Mouse (Mus musculus): ENCODE results near the gene Cat. TPM values are rescaled to one million over a fixed set of nuclear protein-coding genes. Genes with fewer than 3 reads are reported as not detected.

Cat gene
- polyA plus RNA-seq, 1 experiment = 16.3 TPM

GRCm38 (mm10) chr2:103481314-103482231 is 3.4 kb downstream of the Cat start:
- Histone ChIP-seq H3K79me2 (ENCODE audit: control insufficient read depth, insufficient read depth) (no peaks in the 10 kb centered on the region), H3K27me3 (ENCODE audit: control insufficient read depth, insufficient read depth, insufficient read length) (no peaks in the 10 kb centered on the region), H3K4me2 (ENCODE audit: low read depth) (no peak overlapping the region), H3K4me3 (no peak overlapping the region), H3K36me3 (ENCODE audit: control insufficient read depth, insufficient read depth) (no peaks in the 10 kb centered on the region), H3ac (ENCODE audit: control insufficient read depth, insufficient read length) (no peak overlapping the region)
- TF ChIP-seq USF1 (IDR thresholded peaks at IDR 0.05; ENCODE audit: low read depth) = no peak
- TF ChIP-seq POLR2AphosphoS2 (IDR thresholded peaks at IDR 0.05; ENCODE audit: insufficient read length, low read depth) = no peak
- no peak for TF ChIP-seq MYOD1 (IDR thresholded peaks at IDR 0.05; ENCODE audit: control insufficient read depth in 1 of 3, insufficient read length in 2 of 3, low read depth in 2 of 3)
- no peak for TF ChIP-seq POLR2A (IDR thresholded peaks at IDR 0.05; ENCODE audit: insufficient read length, low read depth)
- TF ChIP-seq MYOG (IDR thresholded peaks at IDR 0.05; ENCODE audit: control insufficient read depth in 1 of 3, insufficient read depth in 1 of 3, insufficient read length in 2 of 3, low read depth in 2 of 3) = no peak
- TF ChIP-seq REST (IDR thresholded peaks at IDR 0.05; ENCODE audit: insufficient read depth, insufficient read length) = no peak
- no peak for TF ChIP-seq SRF (IDR thresholded peaks at IDR 0.05; ENCODE audit: control insufficient read depth, insufficient read length, low read depth)
- TF ChIP-seq TCF12 (IDR thresholded peaks at IDR 0.05; ENCODE audit: insufficient read depth, poor library complexity, severe bottlenecking) = no peak
- TF ChIP-seq TCF3 (IDR thresholded peaks at IDR 0.05; ENCODE audit: insufficient read length, low read depth) = no peak
- no peak for TF ChIP-seq MAX (IDR thresholded peaks at IDR 0.05; ENCODE audit: low read depth)
- TF ChIP-seq E2F4 (IDR thresholded peaks at IDR 0.05; ENCODE audit: insufficient read depth) = no peak
- no peak for TF ChIP-seq CEBPB (IDR thresholded peaks at IDR 0.05; ENCODE audit: insufficient read depth, poor library complexity, severe bottlenecking)

GRCm38 (mm10) chr2:103480871-103481270 is 4.1 kb downstream of the Cat start:
- no peaks in the 10 kb centered on the region for H3K27me3 ChIP-seq (ENCODE audit: control insufficient read depth, insufficient read depth, insufficient read length)
- H3ac ChIP-seq (ENCODE audit: control insufficient read depth, insufficient read length) = no peak overlapping the region
- no peaks in the 10 kb centered on the region for H3K79me2 ChIP-seq (ENCODE audit: control insufficient read depth, insufficient read depth)
- H3K4me3 ChIP-seq = no peak overlapping the region
- no peak overlapping the region for H3K4me2 ChIP-seq (ENCODE audit: low read depth)
- no peak for TF ChIP-seq REST (IDR thresholded peaks at IDR 0.05; ENCODE audit: insufficient read depth, insufficient read length)
- TF ChIP-seq CEBPB (IDR thresholded peaks at IDR 0.05; ENCODE audit: insufficient read depth, poor library complexity, severe bottlenecking) = no peak
- TF ChIP-seq TCF3 (IDR thresholded peaks at IDR 0.05; ENCODE audit: insufficient read length, low read depth) = no peak
- no peak for TF ChIP-seq MAX (IDR thresholded peaks at IDR 0.05; ENCODE audit: low read depth)
- no peak for TF ChIP-seq USF1 (IDR thresholded peaks at IDR 0.05; ENCODE audit: low read depth)
- TF ChIP-seq E2F4 (IDR thresholded peaks at IDR 0.05; ENCODE audit: insufficient read depth) = no peak
- TF ChIP-seq SRF (IDR thresholded peaks at IDR 0.05; ENCODE audit: control insufficient read depth, insufficient read length, low read depth) = no peak
- no peak for TF ChIP-seq POLR2AphosphoS2 (IDR thresholded peaks at IDR 0.05; ENCODE audit: insufficient read length, low read depth)
- TF ChIP-seq POLR2A (IDR thresholded peaks at IDR 0.05; ENCODE audit: insufficient read length, low read depth) = no peak
- no peak for TF ChIP-seq TCF12 (IDR thresholded peaks at IDR 0.05; ENCODE audit: insufficient read depth, poor library complexity, severe bottlenecking)
- no peak for TF ChIP-seq MYOG (IDR thresholded peaks at IDR 0.05; ENCODE audit: control insufficient read depth in 1 of 3, insufficient read depth in 1 of 3, insufficient read length in 2 of 3, low read depth in 2 of 3)
- TF ChIP-seq MYOD1 (IDR thresholded peaks at IDR 0.05; ENCODE audit: control insufficient read depth in 1 of 3, insufficient read length in 2 of 3, low read depth in 2 of 3) = no peak
- no peaks in the 10 kb centered on the region for H3K36me3 ChIP-seq (ENCODE audit: control insufficient read depth, insufficient read depth)

DNA sequence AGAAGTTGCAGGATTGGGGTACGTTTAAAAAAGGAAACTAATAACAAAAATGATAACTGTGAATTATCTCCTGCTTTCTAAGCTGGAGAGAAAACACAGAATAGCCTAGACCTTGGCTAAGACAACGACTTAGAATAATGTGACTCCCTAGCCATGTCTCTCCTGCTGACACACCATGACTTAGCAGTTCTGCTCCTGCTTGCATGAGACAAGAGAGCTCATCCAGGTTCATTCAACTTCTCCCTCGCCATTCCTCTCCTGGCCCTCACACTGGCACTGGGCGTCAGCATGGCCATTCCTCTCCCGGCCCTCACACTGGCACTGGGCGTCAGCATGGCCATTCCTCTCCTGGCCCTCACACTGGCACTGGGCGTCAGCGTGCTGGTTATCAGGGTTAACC is 4.7 kb downstream of the Cat start:
- H3K79me2 ChIP-seq (ENCODE audit: control insufficient read depth, insufficient read depth) = no peaks in the 10 kb centered on the region
- H3K36me3 ChIP-seq (ENCODE audit: control insufficient read depth, insufficient read depth) = peaks cover 2% of the 10 kb centered on the region
- H3K27me3 ChIP-seq (ENCODE audit: control insufficient read depth, insufficient read depth, insufficient read length) = no peaks in the 10 kb centered on the region
- no peak overlapping the region for H3K4me2 ChIP-seq (ENCODE audit: low read depth)
- H3ac ChIP-seq (ENCODE audit: control insufficient read depth, insufficient read length) = no peak overlapping the region
- no peak for TF ChIP-seq MYOG (IDR thresholded peaks at IDR 0.05; ENCODE audit: control insufficient read depth in 1 of 3, insufficient read depth in 1 of 3, insufficient read length in 2 of 3, low read depth in 2 of 3)
- TF ChIP-seq MAX (IDR thresholded peaks at IDR 0.05; ENCODE audit: low read depth) = no peak
- no peak for TF ChIP-seq CEBPB (IDR thresholded peaks at IDR 0.05; ENCODE audit: insufficient read depth, poor library complexity, severe bottlenecking)
- TF ChIP-seq USF1 (IDR thresholded peaks at IDR 0.05; ENCODE audit: low read depth) = no peak
- TF ChIP-seq TCF12 (IDR thresholded peaks at IDR 0.05; ENCODE audit: insufficient read depth, poor library complexity, severe bottlenecking) = no peak
- TF ChIP-seq POLR2A (IDR thresholded peaks at IDR 0.05; ENCODE audit: insufficient read length, low read depth) = no peak
- TF ChIP-seq POLR2AphosphoS2 (IDR thresholded peaks at IDR 0.05; ENCODE audit: insufficient read length, low read depth) = no peak
- no peak for TF ChIP-seq E2F4 (IDR thresholded peaks at IDR 0.05; ENCODE audit: insufficient read depth)
- TF ChIP-seq MYOD1 (IDR thresholded peaks at IDR 0.05; ENCODE audit: control insufficient read depth in 1 of 3, insufficient read length in 2 of 3, low read depth in 2 of 3) = no peak
- no peak for TF ChIP-seq TCF3 (IDR thresholded peaks at IDR 0.05; ENCODE audit: insufficient read length, low read depth)
- TF ChIP-seq SRF (IDR thresholded peaks at IDR 0.05; ENCODE audit: control insufficient read depth, insufficient read length, low read depth) = no peak
- H3K4me3 ChIP-seq = no peak overlapping the region

- no peak overlapping the region for H3K4me2 ChIP-seq (ENCODE audit: low read depth)
- H3K4me3 ChIP-seq = no peak overlapping the region
- no peaks in the 10 kb centered on the region for H3K79me2 ChIP-seq (ENCODE audit: control insufficient read depth, insufficient read depth)
- TF ChIP-seq CEBPB (IDR thresholded peaks at IDR 0.05; ENCODE audit: insufficient read depth, poor library complexity, severe bottlenecking) (no peak), REST (IDR thresholded peaks at IDR 0.05; ENCODE audit: insufficient read depth, insufficient read length) (no peak), MAX (IDR thresholded peaks at IDR 0.05; ENCODE audit: low read depth) (no peak), TCF3 (IDR thresholded peaks at IDR 0.05; ENCODE audit: insufficient read length, low read depth) (no peak), MYOG (IDR thresholded peaks at IDR 0.05; ENCODE audit: control insufficient read depth in 1 of 3, insufficient read depth in 1 of 3, insufficient read length in 2 of 3, low read depth in 2 of 3) (no peak), POLR2A (IDR thresholded peaks at IDR 0.05; ENCODE audit: insufficient read length, low read depth) (no peak)
- H3K36me3 ChIP-seq (ENCODE audit: control insufficient read depth, insufficient read depth) = peaks cover 5% of the 10 kb centered on the region
- H3ac ChIP-seq (ENCODE audit: control insufficient read depth, insufficient read length) = no peak overlapping the region
- H3K27me3 ChIP-seq (ENCODE audit: control insufficient read depth, insufficient read depth, insufficient read length) = no peaks in the 10 kb centered on the region
Observed at GRCm38 (mm10) chr2:103478326-103478725, 6.6 kb downstream of the Cat start.

All from myocyte (in vitro differentiated cells).